Mouse (Mus musculus): Measurements from ENCODE around the gene Klhl26.

Gene Klhl26

GRCm38 (mm10) chr8:70469295-70469916, 7.4 kb downstream of the Klhl26 start:
- no peak for DNase-seq

GRCm38 (mm10) chr8:70468733-70469132, 8.0 kb downstream of the Klhl26 start:
- DNase-seq, result peak; percentile 42

- no peak for DNase-seq
These were observed 8.9 kb downstream of the Klhl26 start for GRCm38 (mm10) chr8:70467907-70468306.

DNA sequence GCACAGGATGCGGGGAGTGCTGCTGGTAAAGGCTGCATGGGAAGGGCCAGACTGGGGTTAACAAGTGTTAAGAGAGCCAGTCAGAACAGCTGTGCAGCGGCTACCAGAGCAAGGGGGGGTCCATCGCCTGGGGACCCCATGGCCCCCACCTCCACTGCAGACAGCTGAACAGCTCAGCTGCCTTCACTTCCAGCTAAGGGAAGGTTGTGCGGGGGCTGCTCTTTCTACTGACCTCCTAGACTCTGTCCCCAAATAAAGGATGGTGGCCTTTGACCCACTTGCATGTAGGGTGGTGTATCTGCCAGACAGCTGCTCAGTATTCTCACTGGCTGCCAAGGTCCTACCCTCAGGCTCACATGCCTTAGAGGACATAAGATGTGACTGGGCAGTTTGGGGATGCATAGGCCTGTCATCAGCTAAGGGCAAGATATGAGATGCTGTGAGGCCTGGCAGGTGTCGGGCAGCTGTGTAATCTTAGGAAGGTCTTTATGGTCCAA, 9.5 kb downstream of the Klhl26 start:
- DNase-seq, result no peak

GRCm38 (mm10) chr8:70466771-70467170, 10.0 kb downstream of the Klhl26 start:
- DNase-seq, result peak; percentile 34

DNA sequence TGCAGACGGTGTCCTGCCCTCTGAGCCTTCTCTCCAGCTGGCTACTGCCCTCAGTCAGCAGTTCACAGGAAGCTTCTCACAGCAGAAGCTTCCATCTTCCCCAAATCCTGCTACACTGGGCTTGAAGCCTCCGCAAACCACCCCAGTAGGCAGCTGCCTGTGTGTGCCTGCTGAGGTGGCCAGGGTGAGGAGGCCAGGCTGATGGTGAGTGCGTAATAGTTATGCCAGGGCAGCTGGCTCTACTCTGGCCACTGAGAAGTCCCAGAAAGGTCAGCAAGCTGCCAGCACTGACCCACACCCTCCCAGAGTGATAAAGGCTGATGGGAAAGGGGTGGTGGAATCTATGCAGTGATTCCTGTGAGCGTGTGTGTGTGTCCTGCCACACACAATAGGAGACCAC, 10.5 kb downstream of the Klhl26 start:
- DNase-seq, result no peak

DNA sequence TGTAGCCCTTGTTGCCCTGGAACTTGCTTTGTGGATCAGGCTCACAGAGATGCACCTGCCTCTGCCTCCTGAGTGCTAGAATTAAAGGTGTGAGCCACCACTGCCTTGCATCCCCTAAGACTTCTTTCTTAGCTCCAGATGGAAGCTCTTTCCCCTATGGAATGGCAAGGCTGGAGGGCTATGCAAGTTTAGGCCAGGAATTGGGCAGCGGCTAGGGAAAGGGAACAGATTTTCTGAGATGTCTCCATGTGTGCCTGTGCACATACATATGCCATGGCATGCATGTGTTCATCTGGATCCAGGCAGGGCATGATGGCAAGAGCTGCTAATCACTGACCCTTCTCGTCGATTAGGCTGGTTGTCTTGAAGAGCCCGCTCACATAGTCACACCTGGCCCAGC, 11.1 kb downstream of the Klhl26 start:
- DNase-seq, result no peak

DNA sequence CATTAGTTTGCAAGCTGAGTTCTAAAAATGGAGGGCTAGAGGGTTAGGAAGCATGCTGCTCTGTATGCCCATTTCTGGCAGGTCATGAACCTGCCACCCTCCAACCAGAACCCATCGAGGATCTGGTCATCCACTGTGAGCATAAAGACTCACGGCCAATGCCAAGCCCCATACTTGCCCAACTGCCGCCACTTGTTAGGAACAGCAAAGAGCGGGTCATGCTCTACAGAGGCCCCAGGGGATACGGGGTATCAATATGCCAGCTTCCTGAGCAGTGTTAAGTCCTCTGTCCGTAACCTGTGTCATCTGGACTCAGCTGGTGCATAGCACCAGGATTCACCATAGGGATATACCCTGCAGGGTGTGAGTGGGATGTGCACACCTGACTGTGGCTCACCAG, 12.6 kb downstream of the Klhl26 start:
- DNase-seq, result no peak

DNA sequence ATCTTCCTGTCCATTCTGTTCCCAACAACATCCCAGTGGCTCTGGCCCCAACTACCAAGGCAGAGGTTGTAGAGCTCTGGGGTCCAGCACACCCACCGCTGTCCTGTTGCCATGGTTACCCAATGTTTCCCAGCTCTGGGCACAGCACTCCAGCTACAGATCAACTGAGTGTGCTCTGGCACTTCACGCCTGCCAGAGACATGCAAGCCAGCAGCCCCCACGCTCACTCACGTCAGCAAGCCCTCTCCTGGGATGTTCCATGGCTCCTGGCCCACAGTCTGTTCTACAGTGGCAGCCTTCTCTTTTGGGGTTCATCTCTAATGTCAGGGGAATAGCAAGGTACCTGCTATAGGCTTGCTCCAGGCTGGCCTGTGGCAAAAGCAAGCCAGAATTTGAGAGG, 13.5 kb downstream of the Klhl26 start:
- no peak for DNase-seq

GRCm38 (mm10) chr8:70462516-70462813, 14.3 kb downstream of the Klhl26 start:
- DNase-seq, result no peak

DNA sequence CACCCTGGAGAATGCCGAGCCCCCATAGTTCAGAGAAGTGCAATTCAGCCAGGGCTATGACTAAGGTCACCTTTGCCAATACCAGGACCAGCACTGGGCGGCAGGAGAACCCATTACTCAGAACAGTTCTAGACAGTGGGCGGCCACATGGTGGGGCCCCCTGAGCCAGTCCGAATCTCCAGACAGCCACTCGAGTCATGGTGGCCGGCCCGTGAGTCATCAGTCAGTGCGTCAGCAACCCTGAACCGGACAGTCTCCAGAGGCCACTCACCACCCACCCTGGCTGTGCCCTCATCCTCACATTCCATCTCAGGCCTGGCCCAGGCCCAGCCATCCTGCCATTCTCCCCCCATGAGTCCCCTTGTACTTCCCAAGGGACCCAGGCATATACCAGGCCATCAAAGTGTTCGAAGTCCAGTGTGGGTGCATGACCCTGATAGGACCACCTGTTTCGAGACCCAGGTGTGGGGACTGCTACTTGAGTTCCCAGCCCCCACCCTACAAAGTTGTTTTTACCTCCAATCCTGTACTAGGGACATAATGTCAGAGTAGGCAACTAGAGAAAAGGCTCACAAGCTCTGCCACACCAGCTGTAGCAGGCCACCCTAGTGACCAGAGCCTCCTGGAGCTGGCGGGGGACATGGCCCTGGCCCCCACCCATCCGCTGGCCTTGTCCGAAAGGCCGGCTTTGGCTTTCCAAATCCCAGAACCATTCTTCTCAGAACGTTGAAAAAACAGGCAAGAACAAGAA, 14.8 kb downstream of the Klhl26 start:
- DNase-seq, result no peak

- DNase-seq, result no peak
These were observed 16.2 kb downstream of the Klhl26 start for GRCm38 (mm10) chr8:70460606-70461005.

DNA sequence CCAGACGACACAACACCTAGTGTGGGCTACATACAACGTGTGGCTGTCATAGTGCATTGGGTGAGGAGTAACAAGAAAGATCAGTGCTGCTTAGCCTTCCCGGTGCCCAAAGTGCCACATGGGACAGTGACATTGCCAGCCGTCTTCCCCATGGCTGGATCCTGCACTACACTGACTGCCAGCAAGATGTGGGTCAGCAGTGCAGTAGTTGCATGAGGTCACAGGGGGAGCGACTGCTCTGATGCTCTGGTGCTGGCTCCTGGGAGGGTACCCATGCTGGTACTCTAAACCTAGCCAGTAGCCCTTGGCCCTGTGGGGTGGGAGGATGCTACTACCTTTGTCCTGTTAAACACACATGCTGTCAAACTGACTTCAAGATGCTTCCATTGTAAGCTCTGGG, 16.6 kb downstream of the Klhl26 start:
- DNase-seq, result no peak

DNA sequence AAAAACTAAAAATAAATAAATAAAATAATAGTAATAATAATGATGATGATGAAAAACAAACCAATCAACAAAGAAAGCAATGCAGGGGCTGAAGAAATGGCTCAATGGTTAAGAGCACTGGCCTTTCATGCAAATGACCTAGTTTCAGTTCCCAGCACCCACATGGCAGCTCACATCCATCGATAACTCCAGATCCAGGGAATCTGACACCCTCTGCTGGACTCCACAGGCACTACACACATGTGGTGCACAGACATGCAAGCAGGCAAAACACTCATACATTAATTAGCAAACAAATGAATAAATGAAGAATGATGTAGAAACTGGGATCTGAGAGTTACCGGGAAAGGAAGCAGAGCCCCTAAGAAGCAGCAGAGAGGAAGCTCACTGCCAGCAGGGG, 17.1 kb downstream of the Klhl26 start:
- DNase-seq, result no peak

- DNase-seq, result no peak
These were observed 18.3 kb downstream of the Klhl26 start for GRCm38 (mm10) chr8:70458462-70458861.

GRCm38 (mm10) chr8:70457882-70458281, 18.9 kb downstream of the Klhl26 start:
- no peak for DNase-seq

GRCm38 (mm10) chr8:70456996-70457395, 19.8 kb downstream of the Klhl26 start:
- no peak for DNase-seq

- no peak for DNase-seq
These were observed 22.9 kb downstream of the Klhl26 start for GRCm38 (mm10) chr8:70453852-70454251.

DNA sequence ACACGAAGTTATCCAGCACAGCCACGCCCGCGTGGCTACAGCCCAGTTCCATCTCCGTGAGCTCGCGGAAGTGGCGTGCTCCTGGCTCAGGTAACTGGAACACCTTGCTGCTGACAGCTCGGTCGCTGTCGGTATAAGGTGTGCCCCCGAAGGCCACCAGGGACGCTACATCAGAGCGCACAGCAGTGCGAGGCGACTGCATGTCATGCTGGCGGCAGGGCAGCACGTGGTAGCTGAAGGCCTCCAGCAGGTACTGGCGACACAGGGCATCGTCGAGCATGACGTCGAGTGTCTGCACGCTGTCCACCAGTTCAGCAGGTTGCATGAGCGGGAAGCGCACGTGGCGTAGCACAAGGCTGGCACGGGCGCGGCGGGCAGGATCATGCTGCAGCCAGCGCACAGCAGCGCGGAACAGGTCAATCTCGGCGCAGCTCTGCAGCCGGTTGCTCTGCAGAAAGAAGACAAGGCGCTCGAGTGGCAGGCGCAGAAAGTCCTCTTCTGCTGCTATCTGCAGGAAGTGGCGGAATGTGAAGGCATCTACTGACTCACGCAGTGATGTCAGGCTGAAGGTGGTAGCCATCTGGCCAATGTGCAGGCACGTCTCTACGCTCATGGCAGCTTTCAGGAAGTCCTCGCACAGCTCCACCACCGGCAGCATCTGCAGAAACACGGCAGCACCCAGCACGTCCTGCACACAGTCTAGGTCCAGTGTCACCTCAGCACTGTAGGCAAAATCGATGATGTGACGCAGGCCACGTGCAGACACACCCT, 24.4 kb downstream of the Klhl26 start:
- DNase-seq, result no peak

GRCm38 (mm10) chr8:70447639-70448420, 28.9 kb downstream of the Klhl26 start:
- DNase-seq, result no peak

- DNase-seq, result no peak
These were observed 30.8 kb downstream of the Klhl26 start for GRCm38 (mm10) chr8:70445988-70446387.

DNA sequence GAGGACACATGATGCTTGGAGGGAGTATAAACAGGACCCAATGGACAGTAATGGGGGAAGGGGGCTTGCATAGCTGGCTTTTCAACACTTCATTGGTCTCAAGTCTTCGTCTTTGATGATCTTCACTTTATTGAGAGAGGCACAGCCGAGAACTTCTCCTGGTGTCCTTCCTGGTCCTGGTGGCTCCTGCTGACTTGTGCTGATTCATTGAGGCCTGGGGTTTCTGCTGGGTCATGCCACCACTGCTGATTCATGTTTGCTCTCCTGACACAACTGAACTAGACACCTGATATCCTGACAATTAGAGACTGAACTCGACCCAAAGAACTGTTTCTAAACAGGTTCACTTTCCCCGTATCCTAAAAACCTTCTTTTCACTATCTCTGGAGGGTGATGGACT, 33.4 kb downstream of the Klhl26 start:
- no peak for DNase-seq

DNA sequence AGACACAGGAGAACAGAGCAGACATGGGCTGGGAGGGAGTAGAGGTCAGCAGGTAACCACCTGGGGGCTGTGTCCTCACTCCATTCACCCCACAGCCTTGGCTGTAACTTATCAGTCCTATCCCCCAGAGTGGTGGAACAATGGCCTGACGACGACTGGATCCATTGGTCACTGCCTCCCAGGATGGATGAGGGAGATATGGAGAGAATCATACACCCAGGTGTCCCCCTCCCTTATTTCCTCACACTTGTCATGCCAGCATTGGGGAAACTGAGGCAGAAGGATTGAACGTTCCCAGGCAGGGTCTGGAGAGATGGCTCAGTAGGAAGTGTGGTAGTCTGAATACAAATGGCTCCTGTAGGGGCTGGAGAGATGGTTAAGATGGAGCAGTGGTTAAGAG, 35.2 kb downstream of the Klhl26 start:
- no peak for DNase-seq

Measured in lung, postnatal 36 days (tissue).